Mouse (Mus musculus): ENCODE measurements around the gene Rxfp1. TPM values are rescaled to one million over a fixed set of nuclear protein-coding genes. Genes with fewer than 3 reads are reported as not detected.

Rxfp1 gene
- total RNA-seq, 2 experiments from 2014 or later = 0.07 TPM; not detected in 1

DNA sequence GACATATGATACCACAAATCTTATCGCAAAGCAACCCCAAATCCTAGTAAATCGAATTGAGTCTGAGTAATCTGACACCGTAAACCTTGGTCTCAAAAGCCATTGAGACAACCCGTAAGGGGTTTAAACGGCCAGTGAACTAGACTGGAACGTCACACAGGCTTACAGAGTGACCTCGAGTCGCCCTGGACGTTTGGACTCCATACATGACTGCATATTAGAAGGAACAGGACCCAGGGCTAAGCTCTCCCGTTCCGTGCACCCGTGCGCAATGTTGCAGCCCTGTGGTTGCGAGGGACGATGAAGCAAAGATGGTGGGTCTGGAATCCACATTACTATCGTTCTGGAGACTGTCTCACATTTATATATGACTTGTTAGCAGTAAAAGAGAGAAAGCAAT, 65.5 kb downstream of the Rxfp1 start:
- no peak for DNase-seq

- DNase-seq = no peak
Measured at GRCm38 (mm10) chr3:79670556-79670955, 67.1 kb downstream of the Rxfp1 start.

- DNase-seq = peak; percentile 29 to 52
Measured at GRCm38 (mm10) chr3:79664787-79665408, 72.8 kb downstream of the Rxfp1 start.

GRCm38 (mm10) chr3:79656682-79657081, 81.0 kb downstream of the Rxfp1 start:
- no peak for DNase-seq

DNA sequence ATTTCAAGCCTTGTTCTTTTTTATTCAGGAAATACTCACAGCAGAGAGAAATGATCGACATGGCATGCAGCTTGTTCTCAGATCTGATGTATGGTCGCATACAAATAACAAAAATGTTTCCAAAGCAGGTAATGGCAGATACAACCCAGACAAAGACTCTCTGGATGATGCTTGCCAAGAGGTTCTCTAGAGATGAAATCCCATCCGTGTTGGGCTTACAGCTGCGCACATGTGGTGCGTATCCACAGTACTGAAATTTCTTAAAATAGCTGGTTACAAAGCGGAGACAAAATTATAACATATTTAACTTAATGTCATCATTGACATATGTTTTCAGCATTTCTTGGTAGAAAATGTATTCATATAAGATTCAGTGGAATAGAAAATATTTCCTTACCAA, 85.6 kb downstream of the Rxfp1 start:
- no peak for DNase-seq

- peak; percentile 75 to 82 for DNase-seq
Measured at GRCm38 (mm10) chr3:79629416-79629730, 108.3 kb downstream of the Rxfp1 start, which contains the start of gene Etfdh. Gene Etfdh (minus strand): TSS chr3:79629500.

- peak; percentile 95 for DNase-seq
Measured at GRCm38 (mm10) chr3:79628561-79629415, 108.9 kb downstream of the Rxfp1 start, which contains the start of gene 4930579G24Rik. Gene 4930579G24Rik (plus strand): TSS chr3:79629079.

GRCm38 (mm10) chr3:79628182-79628560, 109.5 kb downstream of the Rxfp1 start:
- DNase-seq = no peak

GRCm38 (mm10) chr3:79627484-79628181, 110.0 kb downstream of the Rxfp1 start:
- no peak for DNase-seq

- no peak for DNase-seq
Measured at GRCm38 (mm10) chr3:79609886-79610285, 127.8 kb downstream of the Rxfp1 start.

GRCm38 (mm10) chr3:79595468-79595867, 142.2 kb downstream of the Rxfp1 start:
- no peak for DNase-seq

GRCm38 (mm10) chr3:79591793-79592471, 145.7 kb downstream of the Rxfp1 start:
- DNase-seq = no peak

Other genes with a start within 250 kb of the Rxfp1 start
- gene Fnip2, start 170.1 kb downstream of the Rxfp1 start, total RNA-seq (2021) = 1 to 10 TPM; 8.2 to 8.6 TPM
- gene Ppid, start 146.5 kb downstream of the Rxfp1 start, total RNA-seq (2021) = 10 to 100 TPM; 48.7 to 71.2 TPM
- 1 to 10 TPM; 2.1 to 4.0 TPM for gene 4930579G24Rik, start 108.8 kb downstream of the Rxfp1 start, total RNA-seq (2021)
- gene Etfdh, start 108.4 kb downstream of the Rxfp1 start, total RNA-seq (2021) = 100 to 1,000 TPM; 175 to 219 TPM
- gene Tmem144, start 114.9 kb upstream of the Rxfp1 start, total RNA-seq (2021) = 10 to 100 TPM; 14.0 to 16.4 TPM
- 10 to 100 TPM; 10.6 to 31.6 TPM for gene Fam198b, start 146.7 kb upstream of the Rxfp1 start, total RNA-seq (2021)